Mouse (Mus musculus): Measurements from ENCODE around the gene Avil.

DNA sequence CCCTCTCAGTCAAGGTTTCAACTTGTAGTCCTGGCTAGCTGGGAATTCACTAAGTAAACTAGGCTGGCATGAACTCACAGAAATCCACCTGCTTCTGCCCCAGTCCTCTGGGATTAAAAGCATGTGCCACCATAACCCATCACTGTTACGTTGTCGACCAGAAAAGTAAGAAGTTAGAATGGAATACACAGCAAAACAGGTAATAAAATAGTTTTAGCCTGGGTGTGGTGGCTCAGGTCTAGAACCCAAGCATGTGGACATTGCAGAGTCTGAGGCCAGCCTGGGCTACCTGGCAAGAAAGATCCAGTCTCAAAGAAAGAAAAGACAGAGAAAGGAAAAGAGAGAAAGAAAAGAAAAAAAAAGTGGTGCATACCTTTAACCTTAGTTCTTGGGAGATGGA lies 61.0 kb downstream of the Avil start:
- no peak for TF ChIP-seq CTCF (IDR thresholded peaks at IDR 0.05; ENCODE audit: control insufficient read depth, insufficient read depth, insufficient read length)
- TF ChIP-seq MAX (IDR thresholded peaks at IDR 0.05), result no peak
- no peak for TF ChIP-seq MYOG (IDR thresholded peaks at IDR 0.05; ENCODE audit: control insufficient read depth, extremely low read depth, insufficient read length)
- TF ChIP-seq USF1 (IDR thresholded peaks at IDR 0.05; ENCODE audit: low read depth), result no peak
- TF ChIP-seq CEBPB (IDR thresholded peaks at IDR 0.05; ENCODE audit: low read depth), result no peak
- no peak for TF ChIP-seq MYOD1 (IDR thresholded peaks at IDR 0.05; ENCODE audit: control insufficient read depth, insufficient read length, low read depth)

Data from C2C12 (cell line).